Comparison of ENCODE assay signal across 22 mouse cellular contexts in genomic region chr2:112751416-112751815, GRCm38 (mm10).
A peak's percentile ranks its signal among the peaks of the same experiment; 100 is the strongest.
DNase-seq lines count a peak whose midpoint lies in the region; ATAC-seq lines count a peak whose summit lies in the region.
"Had no signal": no experiment of that assay in that cellular context is flagged by ENCODE, and none has a peak within 500 bp of the region (broad histone marks: within the 10 kb centered on the region; RNA-seq: fewer than 3 reads in every experiment).

No protein-coding gene starts in this region.

- H3K36me3 ChIP-seq in limb, embryonic 10.5 days: no peaks in the 10 kb centered on the region
- H3K36me3 ChIP-seq: embryonic facial prominence, embryonic 10.5 days; embryonic facial prominence, embryonic 12.5 days; forebrain, embryonic 10.5 days; forebrain, embryonic 12.5 days had no signal

- H3K27me3 ChIP-seq in limb, embryonic 10.5 days (ENCODE audit: low read depth, poor library complexity, severe bottlenecking): no peaks in the 10 kb centered on the region
- H3K27me3 ChIP-seq: embryonic facial prominence, embryonic 12.5 days; forebrain, embryonic 12.5 days had no signal

- DNase-seq in frontal cortex, postnatal 36 days (ENCODE audit: low spot score in 2 of 2): no peak
- peak; percentile 49 for DNase-seq in layer of hippocampus, adult 9-11 months
- DNase-seq in layer of hippocampus, postnatal 25 days (ENCODE audit: extremely low spot score in 1 of 2, low spot score in 1 of 2): no peak
- DNase-seq in brain, adult 2 months (ENCODE audit: low read depth, low spot score): peak; percentile 53
- DNase-seq in limb, embryonic 10.5 days (ENCODE audit: low spot score): peak; percentile 18
- DNase-seq in left cerebral cortex, adult 18-20 months (ENCODE audit: low spot score in 2 of 2): no peak
- no peak for DNase-seq in gastrocnemius, adult 18-20 months (ENCODE audit: low spot score)
- DNase-seq: adrenal gland, adult 2 months; adrenal gland, postnatal 10 days; adrenal gland, postnatal 25 days; cerebellum, adult 11-12 months; cerebellum, adult 2 months; cerebellum, adult 9-10 months; cerebellum, postnatal 10 days; cerebellum, postnatal 25 days had no signal

- no peak overlapping the region for H3K27ac ChIP-seq in limb, embryonic 10.5 days
- H3K27ac ChIP-seq: embryonic facial prominence, embryonic 10.5 days; embryonic facial prominence, embryonic 12.5 days; forebrain, embryonic 10.5 days; forebrain, embryonic 12.5 days had no signal

- WGBS in limb, embryonic 10.5 days: 82% methylated on average over 5 of the region's 5 CpGs

- ATAC-seq in frontal cortex, adult (ENCODE audit: low TSS enrichment): peak; percentile 82
- ATAC-seq: forebrain, embryonic 14.5 days had no signal

- no peak overlapping the region for H3K4me3 ChIP-seq in limb, embryonic 10.5 days
- H3K4me3 ChIP-seq: embryonic facial prominence, embryonic 10.5 days; embryonic facial prominence, embryonic 12.5 days; erythroblast, embryonic 14.5 days; forebrain, embryonic 10.5 days; forebrain, embryonic 12.5 days had no signal

- no peaks in the 10 kb centered on the region for H3K4me1 ChIP-seq in limb, embryonic 10.5 days
- H3K4me1 ChIP-seq: embryonic facial prominence, embryonic 10.5 days; embryonic facial prominence, embryonic 12.5 days; forebrain, embryonic 10.5 days; forebrain, embryonic 12.5 days had no signal

- no peaks in the 10 kb centered on the region for H3K9me3 ChIP-seq in limb, embryonic 10.5 days (replicated peaks)
- H3K9me3 ChIP-seq: embryonic facial prominence, embryonic 10.5 days; embryonic facial prominence, embryonic 12.5 days; forebrain, embryonic 10.5 days; forebrain, embryonic 12.5 days had no signal

Comparison
In these comparisons a context has a peak if more than half of its experiments do, and no peak if none do; other contexts are left out.
1. DNase-seq: peak in layer of hippocampus, adult 9-11 months (single experiment), brain, adult 2 months (single experiment) and limb, embryonic 10.5 days (single experiment); none in frontal cortex, postnatal 36 days (0 of 2), layer of hippocampus, postnatal 25 days (0 of 2), left cerebral cortex, adult 18-20 months (0 of 2) and gastrocnemius, adult 18-20 months (single experiment).